Mouse (Mus musculus): Measurements from ENCODE around the gene Nuak2. TPM values are rescaled to one million over a fixed set of nuclear protein-coding genes. Genes with fewer than 3 reads are reported as not detected.
"Not testable (repeated sequence)": the region's sequence is repeated elsewhere in the genome, so short reads cannot be mapped to it uniquely, and the experiment has no call there.

The Nuak2 gene
- polyA plus RNA-seq, 1 experiment from 2014 or later, result 17.6 TPM

- H3K4me1 ChIP-seq (replicated peaks), result no peaks in the 10 kb centered on the region
- no peak overlapping the region for H3K4me2 ChIP-seq
- no peaks in the 10 kb centered on the region for H3K27me3 ChIP-seq
- no peak overlapping the region for H3K27ac ChIP-seq
- ATAC-seq (ENCODE audit: low FRiP score), result no peak
- WGBS, result 88% methylated on average over 12 of the region's 12 CpGs
- no peak overlapping the region for H3K9ac ChIP-seq
- no peak overlapping the region for H3K4me3 ChIP-seq
- no peaks in the 10 kb centered on the region for H3K36me3 ChIP-seq
- H3K9me3 ChIP-seq, result no peaks in the 10 kb centered on the region
Measured at GRCm38 (mm10) chr1:132346134-132346851, 30.4 kb downstream of the Nuak2 start.

GRCm38 (mm10) chr1:132346951-132347350 is 31.0 kb downstream of the Nuak2 start:
- ATAC-seq (ENCODE audit: low FRiP score), result no peak
- Histone ChIP-seq H3K36me3 (no peaks in the 10 kb centered on the region), H3K27me3 (no peaks in the 10 kb centered on the region), H3K9me3 (no peaks in the 10 kb centered on the region), H3K4me2 (no peak overlapping the region), H3K9ac (no peak overlapping the region), H3K27ac (no peak overlapping the region), H3K4me3 (no peak overlapping the region), H3K4me1 (replicated peaks) (no peaks in the 10 kb centered on the region)

- no peak for ATAC-seq (ENCODE audit: low FRiP score)
- Histone ChIP-seq H3K4me2 (no peak overlapping the region), H3K27me3 (no peaks in the 10 kb centered on the region), H3K27ac (no peak overlapping the region), H3K9me3 (no peaks in the 10 kb centered on the region), H3K4me3 (no peak overlapping the region), H3K4me1 (replicated peaks) (no peaks in the 10 kb centered on the region), H3K9ac (no peak overlapping the region), H3K36me3 (no peaks in the 10 kb centered on the region)
- WGBS, result 87% methylated on average over 5 of the region's 5 CpGs
Measured at GRCm38 (mm10) chr1:132348401-132348800, 32.5 kb downstream of the Nuak2 start.

DNA sequence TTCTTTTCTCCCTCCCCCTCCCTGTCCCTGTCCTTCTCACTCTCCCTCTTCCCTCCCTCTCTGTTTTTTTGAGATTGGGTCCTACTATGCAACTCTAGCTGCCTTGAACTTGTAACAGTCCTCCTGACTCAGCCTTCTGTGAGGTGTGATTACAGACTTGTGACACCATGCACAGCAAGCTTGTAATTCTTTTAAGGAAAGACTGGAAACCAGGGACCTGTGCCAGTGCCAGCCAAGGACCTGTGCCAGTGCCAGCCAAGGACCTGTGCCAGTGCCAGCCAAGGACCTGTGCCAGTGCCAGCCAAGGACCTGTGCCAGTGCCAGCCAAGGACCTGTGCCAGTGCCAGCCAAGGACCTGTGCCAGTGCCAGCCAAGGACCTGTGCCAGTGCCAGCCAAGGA is 33.1 kb downstream of the Nuak2 start:
- H3K36me3 ChIP-seq; H3K27me3 ChIP-seq; H3K4me3 ChIP-seq; H3K4me1 ChIP-seq (replicated peaks); H3K4me2 ChIP-seq; ATAC-seq (ENCODE audit: low FRiP score); H3K9me3 ChIP-seq; H3K9ac ChIP-seq; H3K27ac ChIP-seq: not testable (repeated sequence)

- H3K9me3 ChIP-seq; H3K27ac ChIP-seq; H3K4me2 ChIP-seq; H3K27me3 ChIP-seq; H3K4me1 ChIP-seq (replicated peaks); H3K9ac ChIP-seq; H3K36me3 ChIP-seq; ATAC-seq (ENCODE audit: low FRiP score); H3K4me3 ChIP-seq: not testable (repeated sequence)
- 99% methylated on average over 3 of the region's 3 CpGs for WGBS
Measured at GRCm38 (mm10) chr1:132349601-132350000, 33.7 kb downstream of the Nuak2 start.

- H3K4me1 ChIP-seq (replicated peaks), result peaks cover 9% of the 10 kb centered on the region
- no peaks in the 10 kb centered on the region for H3K36me3 ChIP-seq
- H3K27me3 ChIP-seq, result no peaks in the 10 kb centered on the region
- no peak for ATAC-seq (ENCODE audit: low FRiP score)
- H3K9me3 ChIP-seq, result no peaks in the 10 kb centered on the region
- 95% methylated on average over 4 of the region's 4 CpGs for WGBS
- no peak overlapping the region for H3K9ac ChIP-seq
- no peak overlapping the region for H3K4me3 ChIP-seq
- no peak overlapping the region for H3K4me2 ChIP-seq
- no peak overlapping the region for H3K27ac ChIP-seq
Measured at GRCm38 (mm10) chr1:132351058-132351457, 35.1 kb downstream of the Nuak2 start.

DNA sequence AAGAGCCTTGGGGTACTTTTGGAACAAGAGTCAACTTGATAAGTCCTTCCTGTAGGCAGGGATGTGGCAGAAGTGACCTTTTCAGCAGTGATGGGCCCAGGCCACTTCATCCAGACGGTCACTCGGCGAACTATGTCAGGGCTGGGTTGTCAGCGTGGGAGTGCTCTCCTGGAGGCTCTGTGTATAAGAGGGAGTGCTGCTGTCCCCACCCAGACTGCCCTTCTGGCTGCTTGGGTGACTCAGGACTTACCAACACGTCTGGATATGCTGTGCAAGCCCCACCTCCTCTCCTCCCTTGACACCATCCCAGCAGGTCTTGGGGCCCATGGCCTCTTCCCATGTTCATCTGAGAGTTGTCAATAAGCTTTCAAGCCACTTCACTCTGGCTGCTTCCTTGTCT is 37.5 kb downstream of the Nuak2 start:
- ATAC-seq (ENCODE audit: low FRiP score), result no peak
- Histone ChIP-seq H3K4me2 (no peak overlapping the region), H3K27ac (no peak overlapping the region), H3K4me1 (replicated peaks) (peaks cover 20% of the 10 kb centered on the region), H3K9me3 (no peaks in the 10 kb centered on the region), H3K27me3 (no peaks in the 10 kb centered on the region), H3K9ac (no peak overlapping the region; the same call in 1 of the 2 replicates), H3K4me3 (no peak overlapping the region), H3K36me3 (peaks cover 16% of the 10 kb centered on the region)
- 73% methylated on average over 5 of the region's 5 CpGs for WGBS

GRCm38 (mm10) chr1:132354234-132354633 is 38.3 kb downstream of the Nuak2 start:
- no peaks in the 10 kb centered on the region for H3K27me3 ChIP-seq
- no peak overlapping the region for H3K27ac ChIP-seq
- H3K4me2 ChIP-seq, result no peak overlapping the region
- WGBS, result 81% methylated on average over 9 of the region's 9 CpGs
- H3K36me3 ChIP-seq, result peaks cover 24% of the 10 kb centered on the region
- H3K9me3 ChIP-seq, result no peaks in the 10 kb centered on the region
- H3K4me1 ChIP-seq (replicated peaks), result peaks cover 20% of the 10 kb centered on the region
- no peak overlapping the region for H3K9ac ChIP-seq
- no peak for ATAC-seq (ENCODE audit: low FRiP score)
- H3K4me3 ChIP-seq, result no peak overlapping the region

GRCm38 (mm10) chr1:132355162-132355601 is 39.3 kb downstream of the Nuak2 start:
- no peak overlapping the region for H3K4me3 ChIP-seq
- H3K27ac ChIP-seq, result peak overlapping the region; percentile 72; the same call in 1 of the 2 replicates
- H3K4me2 ChIP-seq, result no peak overlapping the region
- 34% methylated on average over 6 of the region's 6 CpGs for WGBS
- H3K36me3 ChIP-seq, result peaks cover 34% of the 10 kb centered on the region
- no peaks in the 10 kb centered on the region for H3K27me3 ChIP-seq
- ATAC-seq (ENCODE audit: low FRiP score), result no peak
- H3K4me1 ChIP-seq (replicated peaks), result peaks cover 20% of the 10 kb centered on the region
- no peaks in the 10 kb centered on the region for H3K9me3 ChIP-seq
- H3K9ac ChIP-seq, result peak overlapping the region; percentile 16

DNA sequence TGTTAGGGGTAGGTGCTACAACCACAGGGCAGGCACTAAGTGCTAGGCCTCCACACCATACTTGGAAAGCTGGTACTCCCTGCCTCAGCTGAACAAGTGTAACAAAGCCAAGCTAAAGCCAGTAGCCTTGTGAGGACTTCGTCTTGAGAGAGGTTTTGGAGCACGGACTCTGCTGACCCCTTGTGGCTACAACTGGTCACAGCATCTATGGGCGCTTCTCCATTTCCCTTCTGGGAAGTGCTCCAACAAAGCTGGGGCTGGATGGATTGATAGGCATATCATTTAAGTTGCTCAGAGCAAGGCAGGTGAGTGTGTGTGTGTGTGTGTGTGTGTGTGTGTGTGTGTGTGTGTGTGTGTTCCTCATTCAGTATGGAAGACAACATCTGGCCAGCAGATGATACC is 39.9 kb downstream of the Nuak2 start:
- Histone ChIP-seq H3K4me2 (no peak overlapping the region), H3K4me1 (replicated peaks) (peaks cover 20% of the 10 kb centered on the region), H3K27ac (peak overlapping the region; percentile 72), H3K9ac (peak overlapping the region; percentile 16; the same call in 1 of the 2 replicates), H3K4me3 (no peak overlapping the region), H3K9me3 (no peaks in the 10 kb centered on the region), H3K36me3 (peaks cover 41% of the 10 kb centered on the region), H3K27me3 (no peaks in the 10 kb centered on the region)
- peak; percentile 65 for ATAC-seq (ENCODE audit: low FRiP score)
- WGBS, result 1% methylated on average over 3 of the region's 3 CpGs

GRCm38 (mm10) chr1:132356841-132357240 is 40.9 kb downstream of the Nuak2 start:
- Histone ChIP-seq H3K4me1 (replicated peaks) (peaks cover 20% of the 10 kb centered on the region), H3K27ac (peak overlapping the region; percentile 32; the same call in 1 of the 2 replicates), H3K9me3 (no peaks in the 10 kb centered on the region), H3K27me3 (no peaks in the 10 kb centered on the region), H3K9ac (no peak overlapping the region), H3K36me3 (peaks cover 49% of the 10 kb centered on the region), H3K4me2 (no peak overlapping the region), H3K4me3 (no peak overlapping the region)
- 73% methylated on average over 1 of the region's 1 CpGs for WGBS
- ATAC-seq (ENCODE audit: low FRiP score), result no peak

DNA sequence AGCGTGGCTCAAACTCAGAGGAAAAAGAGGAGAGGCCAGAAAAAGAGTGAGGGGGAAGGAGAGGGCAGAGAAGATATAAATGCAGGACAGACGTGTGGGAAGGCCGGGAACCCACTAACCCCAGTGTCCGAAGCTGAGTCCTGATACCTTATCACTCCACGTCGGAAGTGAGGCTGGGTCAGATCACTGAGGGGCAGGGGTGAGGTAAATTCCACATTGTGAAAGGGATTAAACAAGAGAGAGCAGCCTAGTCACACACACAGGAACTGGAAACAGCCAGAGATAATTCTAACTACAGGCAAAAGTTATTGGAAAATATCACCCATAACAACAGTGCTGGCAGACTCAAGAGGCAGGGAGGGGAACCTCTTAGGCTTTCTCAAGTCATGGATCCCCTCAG is 46.0 kb downstream of the Nuak2 start:
- H3K9me3 ChIP-seq, result no peaks in the 10 kb centered on the region
- peaks cover 60% of the 10 kb centered on the region for H3K36me3 ChIP-seq
- no peak overlapping the region for H3K9ac ChIP-seq
- no peak overlapping the region for H3K27ac ChIP-seq
- H3K27me3 ChIP-seq, result no peaks in the 10 kb centered on the region
- ATAC-seq (ENCODE audit: low FRiP score), result no peak
- peaks cover 26% of the 10 kb centered on the region for H3K4me1 ChIP-seq (replicated peaks)
- H3K4me2 ChIP-seq, result no peak overlapping the region
- 92% methylated on average over 6 of the region's 6 CpGs for WGBS
- H3K4me3 ChIP-seq, result no peak overlapping the region

DNA sequence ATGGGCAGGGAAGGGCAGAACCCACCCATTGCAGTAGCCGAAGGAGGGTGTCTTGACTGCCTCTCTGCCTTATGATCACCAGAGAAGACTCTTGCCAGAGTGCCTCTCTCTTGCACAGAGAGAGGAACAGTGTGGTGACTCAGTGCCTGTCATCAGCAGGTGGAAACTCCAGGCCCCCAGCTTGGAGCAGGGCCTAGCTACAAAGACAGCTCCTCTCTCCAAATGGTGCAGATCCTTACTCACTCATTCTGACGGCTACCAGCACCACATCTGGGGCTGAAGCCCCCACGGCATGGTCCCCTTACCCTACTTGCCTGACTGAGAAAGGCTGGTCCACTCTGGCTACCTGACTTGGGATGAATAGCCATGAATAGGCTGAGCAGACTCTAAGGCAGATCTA is 48.5 kb downstream of the Nuak2 start:
- Histone ChIP-seq H3K36me3 (peaks cover 36% of the 10 kb centered on the region), H3K27me3 (no peaks in the 10 kb centered on the region), H3K9me3 (no peaks in the 10 kb centered on the region), H3K4me1 (replicated peaks) (peaks cover 32% of the 10 kb centered on the region), H3K9ac (no peak overlapping the region; the same call in 1 of the 2 replicates), H3K4me3 (no peak overlapping the region; the same call in 1 of the 2 replicates), H3K27ac (no peak overlapping the region), H3K4me2 (no peak overlapping the region)
- WGBS, result 92% methylated on average over 3 of the region's 3 CpGs
- no peak for ATAC-seq (ENCODE audit: low FRiP score)

All from hindbrain, embryonic 13.5 days (tissue).